Mouse (Mus musculus) ES-Bruce4 (cell line): ENCODE results near the gene Notch4.

ENCODE experiments used
- CTCF ChIP-seq: IDR thresholded peaks from one replicate; pipeline ENCODE4 v1.8.1; 2011; ENCODE audit warnings: low read depth, low read length
- EP300 ChIP-seq: IDR thresholded peaks from 2 replicates; pipeline ENCODE4 v1.6.1; 2011; ENCODE audit warnings: low read depth, low read length; ENCODE audit not compliant: insufficient read depth
- POLR2A ChIP-seq: IDR thresholded peaks from one replicate; pipeline ENCODE4 v1.8.1; 2011; ENCODE audit warnings: low read length; ENCODE audit not compliant: insufficient read depth

DNA sequence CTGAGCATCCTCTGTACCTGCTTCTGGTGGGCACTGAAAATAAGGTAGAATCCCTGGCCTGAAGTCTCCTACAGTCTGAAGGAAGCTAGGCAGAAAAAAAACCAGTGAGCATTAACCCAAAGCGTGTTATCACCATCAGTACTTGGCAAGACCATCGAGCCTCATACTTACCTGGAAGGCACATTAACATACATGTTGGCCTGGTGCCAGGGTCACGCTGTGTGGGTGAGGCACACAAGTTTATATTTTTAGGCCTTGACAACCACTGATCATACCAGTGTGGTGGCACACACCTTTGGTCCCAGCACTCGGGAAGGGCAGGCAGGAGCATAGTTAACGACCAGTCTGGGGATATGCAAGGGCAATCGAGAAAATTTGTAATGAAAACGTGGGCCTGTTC, 43.9 kb downstream of the Notch4 start:
- TF ChIP-seq EP300, result no peak
- TF ChIP-seq CTCF, result no peak
- no peak for TF ChIP-seq POLR2A
